Mouse (Mus musculus): ENCODE data around the gene 1700001O22Rik. TPM values are rescaled to one million over a fixed set of nuclear protein-coding genes. Genes with fewer than 3 reads are reported as not detected.

The 1700001O22Rik gene
- polyA plus RNA-seq, 1 experiment from 2014 or later, result 4.0 TPM

- H3K9ac ChIP-seq, result peak overlapping the region; percentile 27; the same call in 1 of the 2 replicates
- H3K27ac ChIP-seq, result peak overlapping the region; percentile 98
- no peak overlapping the region for H3K4me3 ChIP-seq
- 20% methylated on average over 5 of the region's 5 CpGs for WGBS
- peaks cover 51% of the 10 kb centered on the region for H3K4me1 ChIP-seq
- H3K27me3 ChIP-seq, result no peaks in the 10 kb centered on the region
- no peaks in the 10 kb centered on the region for H3K9me3 ChIP-seq
- peak overlapping the region; percentile 27 for H3K4me2 ChIP-seq (replicated peaks)
- ATAC-seq (ENCODE audit: insufficient number of reproducible peaks, insufficient read depth, low FRiP score, low TSS enrichment), result peak; percentile 20; the same call in 1 of the 2 replicates
- no peaks in the 10 kb centered on the region for H3K36me3 ChIP-seq
These were observed 30.2 kb upstream of the 1700001O22Rik start for GRCm38 (mm10) chr2:30833644-30834043.

- Histone ChIP-seq H3K9ac (no peak within 1 kb of the TSS), H3K27me3 (no peaks in the 10 kb centered on the region), H3K36me3 (peaks cover 12% of the 10 kb centered on the region), H3K4me2 (replicated peaks) (no peak within 1 kb of the TSS), H3K4me1 (peaks cover 43% of the 10 kb centered on the region), H3K27ac (no peak within 1 kb of the TSS), H3K4me3 (no peak within 1 kb of the TSS), H3K9me3 (no peaks in the 10 kb centered on the region)
- 8% methylated on average over 4 of the region's 4 CpGs for WGBS
- no peak for ATAC-seq (ENCODE audit: insufficient number of reproducible peaks, insufficient read depth, low FRiP score, low TSS enrichment)
These were observed 26.9 kb upstream of the 1700001O22Rik start, which contains the start of gene Asb6 for GRCm38 (mm10) chr2:30830283-30830795. TSS of gene Asb6 (minus strand) at chr2:30830333.

GRCm38 (mm10) chr2:30829315-30829714 lies 25.9 kb upstream of the 1700001O22Rik start:
- Histone ChIP-seq H3K9me3 (no peaks in the 10 kb centered on the region), H3K36me3 (peaks cover 22% of the 10 kb centered on the region), H3K27me3 (no peaks in the 10 kb centered on the region), H3K4me2 (replicated peaks) (no peak overlapping the region), H3K4me3 (no peak overlapping the region), H3K4me1 (peaks cover 34% of the 10 kb centered on the region), H3K9ac (no peak overlapping the region), H3K27ac (no peak overlapping the region)
- ATAC-seq (ENCODE audit: insufficient number of reproducible peaks, insufficient read depth, low FRiP score, low TSS enrichment), result no peak
- 35% methylated on average over 5 of the region's 5 CpGs for WGBS

- Histone ChIP-seq H3K4me3 (peak overlapping the region; percentile 96), H3K4me2 (replicated peaks) (peak overlapping the region; percentile 79), H3K4me1 (peaks cover 24% of the 10 kb centered on the region), H3K27ac (peak overlapping the region; percentile 74), H3K36me3 (peaks cover 36% of the 10 kb centered on the region), H3K9me3 (no peaks in the 10 kb centered on the region), H3K27me3 (no peaks in the 10 kb centered on the region), H3K9ac (peak overlapping the region; percentile 91)
- WGBS, result under 1% methylated on average over 63 of the region's 63 CpGs
- peak; percentile 75 for ATAC-seq (ENCODE audit: insufficient number of reproducible peaks, insufficient read depth, low FRiP score, low TSS enrichment)
These were observed 24.5 kb upstream of the 1700001O22Rik start for GRCm38 (mm10) chr2:30827749-30828475.

DNA sequence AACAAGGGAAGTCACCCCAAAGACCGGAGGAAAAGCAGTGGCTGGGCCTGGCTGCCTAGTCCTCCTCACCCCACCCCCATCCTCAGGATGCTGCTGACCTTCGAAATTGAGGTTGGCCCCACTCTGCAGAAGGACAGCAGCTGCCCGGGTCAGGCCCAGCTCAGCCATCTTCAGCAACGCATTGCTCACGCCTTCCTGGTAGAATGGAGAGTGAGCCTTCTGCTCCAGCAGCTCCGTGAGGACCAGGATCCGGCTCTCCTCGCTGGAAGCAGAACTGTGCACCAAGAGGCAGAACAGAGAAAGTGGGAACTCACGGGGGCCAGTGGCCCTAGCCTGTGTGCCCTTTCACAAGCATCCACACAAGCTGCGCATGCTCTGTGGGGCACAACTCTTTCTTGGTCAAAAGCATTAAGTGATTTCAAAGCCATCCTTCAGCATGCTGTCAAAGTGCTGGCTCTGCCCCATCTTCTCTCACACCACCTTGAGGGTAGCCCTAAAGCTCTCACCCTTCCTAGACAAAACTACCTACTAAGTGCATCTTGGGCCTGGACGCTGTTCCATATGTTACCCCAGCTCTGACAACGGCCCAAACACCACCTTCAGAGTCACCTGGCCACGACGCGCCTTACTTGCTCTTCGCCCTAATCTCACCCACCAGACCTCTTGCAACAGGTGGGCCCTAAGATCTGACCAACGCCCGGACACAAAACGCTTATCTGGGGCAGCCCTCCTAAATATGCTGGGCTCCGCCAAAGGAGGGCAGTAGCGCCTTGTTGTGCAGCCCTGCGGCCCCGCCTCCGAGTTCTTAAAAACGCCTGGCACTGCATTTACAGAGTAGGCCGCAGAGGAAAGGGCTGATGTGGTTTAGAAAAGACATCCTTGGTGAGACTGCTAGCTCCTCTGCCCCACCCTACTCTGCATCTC lies 23.6 kb upstream of the 1700001O22Rik start:
- Histone ChIP-seq H3K4me1 (peaks cover 23% of the 10 kb centered on the region), H3K4me3 (peak overlapping the region; percentile 96), H3K9ac (peak overlapping the region; percentile 91), H3K4me2 (replicated peaks) (peak overlapping the region; percentile 79), H3K9me3 (no peaks in the 10 kb centered on the region), H3K27ac (peak overlapping the region; percentile 74), H3K27me3 (no peaks in the 10 kb centered on the region), H3K36me3 (peaks cover 45% of the 10 kb centered on the region)
- WGBS, result 34% methylated on average over 26 of the region's 26 CpGs
- no peak for ATAC-seq (ENCODE audit: insufficient number of reproducible peaks, insufficient read depth, low FRiP score, low TSS enrichment)

- Histone ChIP-seq H3K27me3 (no peaks in the 10 kb centered on the region), H3K4me2 (replicated peaks) (no peak overlapping the region), H3K9me3 (peaks cover 6% of the 10 kb centered on the region; the same call in 1 of the 2 replicates), H3K4me1 (peaks cover 23% of the 10 kb centered on the region), H3K4me3 (no peak overlapping the region), H3K9ac (no peak overlapping the region), H3K27ac (no peak overlapping the region), H3K36me3 (peaks cover 79% of the 10 kb centered on the region)
- 0 out of 2 replicates have a peak, but pooled peaks have one; percentile 25 for ATAC-seq (ENCODE audit: insufficient number of reproducible peaks, insufficient read depth, low FRiP score, low TSS enrichment)
- WGBS, result 72% methylated on average over 13 of the region's 13 CpGs
These were observed 20.1 kb upstream of the 1700001O22Rik start for GRCm38 (mm10) chr2:30823385-30824153.

GRCm38 (mm10) chr2:30822460-30822859 lies 19.0 kb upstream of the 1700001O22Rik start:
- Histone ChIP-seq H3K4me2 (replicated peaks) (no peak overlapping the region), H3K27ac (no peak overlapping the region), H3K36me3 (peaks cover 89% of the 10 kb centered on the region), H3K4me1 (peaks cover 19% of the 10 kb centered on the region), H3K9me3 (peaks cover 6% of the 10 kb centered on the region; the same call in 1 of the 2 replicates), H3K9ac (no peak overlapping the region), H3K4me3 (no peak overlapping the region), H3K27me3 (no peaks in the 10 kb centered on the region)
- WGBS, result 90% methylated on average over 8 of the region's 8 CpGs
- no peak for ATAC-seq (ENCODE audit: insufficient number of reproducible peaks, insufficient read depth, low FRiP score, low TSS enrichment)

DNA sequence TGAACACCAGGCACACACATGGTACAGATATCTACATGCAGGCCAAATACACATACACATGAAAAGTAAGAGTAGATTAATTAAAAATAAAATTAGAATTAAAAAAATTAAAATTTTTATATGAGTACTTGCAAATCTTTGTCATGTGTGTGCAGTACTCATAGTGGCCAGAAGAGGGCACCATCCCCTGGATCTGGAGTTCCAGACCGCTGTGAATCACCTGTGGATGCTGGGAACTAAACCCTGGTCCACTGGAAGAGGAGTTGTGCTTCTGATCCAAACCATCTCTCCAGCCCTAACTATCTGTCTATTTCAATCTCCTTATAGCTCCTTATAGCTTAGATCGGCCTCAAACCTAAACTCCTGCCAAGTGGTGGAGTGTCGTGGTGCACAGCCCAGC lies 17.6 kb upstream of the 1700001O22Rik start:
- H3K4me2 ChIP-seq (replicated peaks), result no peak overlapping the region
- no peak for ATAC-seq (ENCODE audit: insufficient number of reproducible peaks, insufficient read depth, low FRiP score, low TSS enrichment)
- H3K9ac ChIP-seq, result no peak overlapping the region
- H3K9me3 ChIP-seq, result peaks cover 6% of the 10 kb centered on the region; the same call in 1 of the 2 replicates
- 96% methylated on average over 3 of the region's 3 CpGs for WGBS
- H3K27ac ChIP-seq, result no peak overlapping the region
- no peak overlapping the region for H3K4me3 ChIP-seq
- no peaks in the 10 kb centered on the region for H3K27me3 ChIP-seq
- 0 out of 2 replicates have a peak, but pooled peaks cover 9% of the 10 kb centered on the region for H3K4me1 ChIP-seq
- peaks cover 93% of the 10 kb centered on the region for H3K36me3 ChIP-seq

DNA sequence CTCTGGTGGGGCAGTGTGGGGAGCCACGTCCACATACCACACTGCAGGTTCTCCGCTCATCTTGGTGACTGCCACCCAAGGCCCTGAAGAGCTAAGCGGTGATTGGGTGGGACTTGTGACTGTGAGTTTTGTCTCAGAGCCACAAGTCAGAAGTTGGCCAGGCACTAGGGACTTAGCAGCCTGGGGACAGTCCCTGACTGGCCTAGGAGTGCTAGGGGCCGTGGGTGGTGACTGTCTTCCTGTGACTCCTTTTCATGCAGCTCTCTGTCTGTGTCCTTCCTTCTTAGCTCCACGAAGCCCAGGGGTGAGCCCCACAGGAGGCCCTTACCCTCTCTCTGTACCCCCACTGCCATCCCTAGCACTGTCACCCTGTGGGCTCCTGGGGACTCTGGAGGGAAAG lies 16.4 kb upstream of the 1700001O22Rik start:
- 94% methylated on average over 5 of the region's 5 CpGs for WGBS
- Histone ChIP-seq H3K27me3 (no peaks in the 10 kb centered on the region), H3K9ac (no peak overlapping the region), H3K9me3 (peaks cover 6% of the 10 kb centered on the region; the same call in 1 of the 2 replicates), H3K27ac (no peak overlapping the region), H3K4me1 (0 out of 2 replicates have a peak, but pooled peaks cover 9% of the 10 kb centered on the region), H3K4me3 (no peak overlapping the region), H3K36me3 (peaks cover 93% of the 10 kb centered on the region), H3K4me2 (replicated peaks) (no peak overlapping the region)
- no peak for ATAC-seq (ENCODE audit: insufficient number of reproducible peaks, insufficient read depth, low FRiP score, low TSS enrichment)

DNA sequence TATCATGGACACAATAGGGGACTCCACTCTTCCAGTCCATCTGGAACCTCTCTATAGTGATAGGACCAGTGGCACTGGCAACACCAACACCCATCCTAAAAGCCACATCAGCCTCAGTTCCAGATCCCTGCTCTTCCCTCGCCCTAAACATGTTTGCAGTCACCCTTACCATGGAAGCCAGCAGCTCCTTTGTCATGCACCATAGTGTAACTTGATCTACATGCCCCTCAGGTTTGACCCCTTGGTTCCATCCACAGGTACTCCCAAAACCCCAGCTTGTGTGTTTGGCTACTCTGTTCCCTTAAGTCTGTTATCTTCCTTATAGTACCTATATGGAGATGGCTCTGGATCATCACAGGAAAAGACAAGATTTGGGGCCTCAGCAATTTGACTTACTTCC lies 12.9 kb upstream of the 1700001O22Rik start:
- no peaks in the 10 kb centered on the region for H3K27me3 ChIP-seq
- H3K4me1 ChIP-seq, result no peaks in the 10 kb centered on the region
- no peak overlapping the region for H3K27ac ChIP-seq
- H3K4me2 ChIP-seq (replicated peaks), result no peak overlapping the region
- WGBS, result 89% methylated on average over 1 of the region's 1 CpGs
- no peak overlapping the region for H3K9ac ChIP-seq
- H3K9me3 ChIP-seq, result peaks cover 6% of the 10 kb centered on the region; the same call in 1 of the 2 replicates
- H3K4me3 ChIP-seq, result no peak overlapping the region
- H3K36me3 ChIP-seq, result peaks cover 91% of the 10 kb centered on the region
- no peak for ATAC-seq (ENCODE audit: insufficient number of reproducible peaks, insufficient read depth, low FRiP score, low TSS enrichment)

- Histone ChIP-seq H3K36me3 (peaks cover 49% of the 10 kb centered on the region), H3K4me1 (peaks cover 12% of the 10 kb centered on the region), H3K27me3 (no peaks in the 10 kb centered on the region), H3K4me3 (no peak overlapping the region), H3K9me3 (no peaks in the 10 kb centered on the region), H3K4me2 (replicated peaks) (no peak overlapping the region; the same call in 1 of the 2 replicates), H3K9ac (no peak overlapping the region), H3K27ac (no peak overlapping the region)
- WGBS, result 94% methylated on average over 7 of the region's 7 CpGs
- ATAC-seq (ENCODE audit: insufficient number of reproducible peaks, insufficient read depth, low FRiP score, low TSS enrichment), result no peak
These were observed 7.1 kb upstream of the 1700001O22Rik start for GRCm38 (mm10) chr2:30810573-30810972.

Measured in embryonic facial prominence, embryonic 12.5 days (tissue).